Mouse (Mus musculus) c-Kit-positive CD71-positive TER-119-positive erythroid progenitor cells, embryonic 14.5 days (primary cell): Measurements from ENCODE around the gene Rreb1.
A peak's percentile ranks its signal among the peaks of the same experiment; 100 is the strongest.
"Not testable (repeated sequence)": the region's sequence is repeated elsewhere in the genome, so short reads cannot be mapped to it uniquely, and the experiment has no call there.

Source experiments
- DNase-seq: peaks from one replicate; pipeline ENCODE4 v3.0.0-alpha.2; 2013; ENCODE audit warnings: low spot score

The Rreb1 gene

GRCm38 (mm10) chr13:37827263-37827995 lies 49.2 kb downstream of the Rreb1 start:
- peak; percentile 37 for DNase-seq

GRCm38 (mm10) chr13:37827996-37828579 lies 49.9 kb downstream of the Rreb1 start:
- no peak for DNase-seq

- DNase-seq, result no peak
Observed at GRCm38 (mm10) chr13:37828928-37829327, 50.7 kb downstream of the Rreb1 start.

GRCm38 (mm10) chr13:37830256-37830655 lies 52.1 kb downstream of the Rreb1 start:
- no peak for DNase-seq

- no peak for DNase-seq
Observed at GRCm38 (mm10) chr13:37830874-37831311, 52.7 kb downstream of the Rreb1 start.

- DNase-seq, result no peak
Observed at GRCm38 (mm10) chr13:37832481-37832880, 54.3 kb downstream of the Rreb1 start.

GRCm38 (mm10) chr13:37833500-37833899 lies 55.3 kb downstream of the Rreb1 start:
- no peak for DNase-seq

GRCm38 (mm10) chr13:37835296-37835695 lies 57.1 kb downstream of the Rreb1 start:
- no peak for DNase-seq

- DNase-seq, result not testable (repeated sequence)
Observed at GRCm38 (mm10) chr13:37835811-37836210, 57.6 kb downstream of the Rreb1 start.

GRCm38 (mm10) chr13:37837372-37837771 lies 59.2 kb downstream of the Rreb1 start:
- no peak for DNase-seq

- DNase-seq, result no peak
Observed at GRCm38 (mm10) chr13:37838260-37839183, 60.3 kb downstream of the Rreb1 start.

GRCm38 (mm10) chr13:37843241-37843640 lies 65.0 kb downstream of the Rreb1 start:
- DNase-seq, result no peak

- DNase-seq, result no peak
Observed at GRCm38 (mm10) chr13:37843844-37844243, 65.6 kb downstream of the Rreb1 start.

- no peak for DNase-seq
Observed at GRCm38 (mm10) chr13:37845156-37845555, 67.0 kb downstream of the Rreb1 start.

- no peak for DNase-seq
Observed at GRCm38 (mm10) chr13:37845641-37846040, 67.4 kb downstream of the Rreb1 start.

- DNase-seq, result no peak
Observed at GRCm38 (mm10) chr13:37846507-37846906, 68.3 kb downstream of the Rreb1 start.

GRCm38 (mm10) chr13:37846962-37847570 lies 68.9 kb downstream of the Rreb1 start:
- DNase-seq, result no peak

- no peak for DNase-seq
Observed at GRCm38 (mm10) chr13:37847601-37848358, 69.6 kb downstream of the Rreb1 start.

- DNase-seq, result no peak
Observed at GRCm38 (mm10) chr13:37848438-37848837, 70.2 kb downstream of the Rreb1 start.

GRCm38 (mm10) chr13:37851617-37852016 lies 73.4 kb downstream of the Rreb1 start:
- DNase-seq, result no peak

- DNase-seq, result no peak
Observed at GRCm38 (mm10) chr13:37852850-37853249, 74.7 kb downstream of the Rreb1 start.
